Mouse (Mus musculus) adrenal gland, adult 18-20 months (tissue): ENCODE data around the gene Scgb3a1. TPM values are rescaled to one million over a fixed set of nuclear protein-coding genes. Genes with fewer than 3 reads are reported as not detected.

Experiments
- DNase-seq, 2 experiments: peaks; one replicate each; pipeline ENCODE4 v3.0.0; 2021 to 2022; ENCODE audit warnings: low spot score in 2 of 2
- total RNA-seq, 2 experiments: library from RNA; stranded (reverse); gene quantifications; 1 replicate in 1 of 2; 2 replicates in 1 of 2; pipeline ENCODE4 v1.2.3; 2021

Scgb3a1 gene
- total RNA-seq, 2 experiments from 2014 or later: not detected

DNA sequence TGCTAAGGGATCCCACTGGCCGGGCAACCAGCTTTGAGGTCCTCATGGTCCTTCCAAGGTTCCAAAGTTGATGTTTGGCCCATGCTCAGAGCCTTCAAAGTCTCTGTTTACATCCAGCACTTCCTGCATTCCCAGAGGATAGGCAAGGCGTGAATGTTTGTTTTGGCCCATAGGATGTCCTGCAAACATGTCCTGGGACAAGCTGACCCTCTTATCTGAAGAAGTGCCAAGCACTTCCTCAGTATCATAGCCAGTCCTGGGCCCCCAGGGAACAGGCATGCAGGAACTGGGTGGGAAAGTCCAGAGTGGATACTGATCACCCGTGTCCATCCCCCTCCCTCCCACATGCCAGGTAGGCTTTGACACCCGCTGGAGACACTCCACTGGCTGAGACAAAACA lies 5.3 kb upstream of the Scgb3a1 start:
- no peak for DNase-seq

DNA sequence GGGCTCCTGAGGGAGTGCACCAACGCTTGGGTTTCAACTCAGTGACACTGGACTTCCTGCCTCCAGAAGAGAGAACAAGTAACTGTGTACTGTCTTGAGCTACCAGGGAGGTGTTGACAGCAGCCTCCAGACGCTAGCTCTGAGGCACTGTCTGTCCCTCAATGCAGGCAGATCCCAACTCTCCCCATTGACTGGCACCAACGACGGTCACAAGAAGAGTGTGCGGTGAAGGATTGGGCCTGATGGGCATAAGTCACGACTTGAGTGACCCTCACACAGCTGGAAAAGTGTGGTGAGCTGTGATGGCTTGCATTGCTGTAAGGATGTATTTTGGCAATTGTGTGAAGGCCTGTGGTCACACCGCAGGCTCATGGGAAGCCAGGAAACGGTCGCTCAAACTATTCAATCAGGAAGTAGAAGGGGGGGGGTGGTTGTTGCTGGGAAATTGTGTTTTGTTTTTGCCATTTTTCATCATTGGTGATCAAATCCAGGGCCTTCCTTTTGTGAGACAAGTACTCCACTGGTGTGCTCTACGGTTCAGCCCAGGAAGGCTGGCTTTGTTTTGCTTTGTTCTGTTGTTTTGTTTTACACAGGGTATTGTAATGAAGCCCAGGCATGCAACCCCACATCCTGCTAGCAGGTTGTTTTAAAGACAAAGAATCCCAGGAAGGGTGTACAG lies 4.5 kb upstream of the Scgb3a1 start:
- no peak for DNase-seq

DNA sequence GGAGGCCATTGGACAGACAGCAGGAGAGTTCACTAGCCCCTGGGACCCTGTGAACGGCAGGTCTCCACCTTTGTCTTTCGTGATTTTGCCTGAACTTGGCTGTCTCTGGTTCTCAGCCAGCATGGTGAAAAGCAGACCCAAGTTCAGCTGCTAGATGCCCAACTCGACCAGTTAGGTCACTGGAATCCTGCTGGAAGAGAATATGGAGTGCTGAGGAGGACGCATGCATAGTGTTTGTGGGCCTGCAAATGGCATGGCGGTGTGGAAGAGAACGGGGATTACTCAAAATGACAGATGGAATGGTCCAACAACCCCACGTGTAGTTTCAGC lies 4.0 kb upstream of the Scgb3a1 start:
- DNase-seq: no peak

- DNase-seq: no peak
These were observed 1.1 kb upstream of the Scgb3a1 start for GRCm38 (mm10) chr11:49662292-49662780.

- no peak for DNase-seq
These were observed 1.1 kb downstream of the Scgb3a1 start for GRCm38 (mm10) chr11:49664262-49665140.

- no peak for DNase-seq
These were observed 2.1 kb downstream of the Scgb3a1 start for GRCm38 (mm10) chr11:49665462-49665861.

GRCm38 (mm10) chr11:49673433-49673832 lies 10.0 kb downstream of the Scgb3a1 start:
- no peak for DNase-seq

DNA sequence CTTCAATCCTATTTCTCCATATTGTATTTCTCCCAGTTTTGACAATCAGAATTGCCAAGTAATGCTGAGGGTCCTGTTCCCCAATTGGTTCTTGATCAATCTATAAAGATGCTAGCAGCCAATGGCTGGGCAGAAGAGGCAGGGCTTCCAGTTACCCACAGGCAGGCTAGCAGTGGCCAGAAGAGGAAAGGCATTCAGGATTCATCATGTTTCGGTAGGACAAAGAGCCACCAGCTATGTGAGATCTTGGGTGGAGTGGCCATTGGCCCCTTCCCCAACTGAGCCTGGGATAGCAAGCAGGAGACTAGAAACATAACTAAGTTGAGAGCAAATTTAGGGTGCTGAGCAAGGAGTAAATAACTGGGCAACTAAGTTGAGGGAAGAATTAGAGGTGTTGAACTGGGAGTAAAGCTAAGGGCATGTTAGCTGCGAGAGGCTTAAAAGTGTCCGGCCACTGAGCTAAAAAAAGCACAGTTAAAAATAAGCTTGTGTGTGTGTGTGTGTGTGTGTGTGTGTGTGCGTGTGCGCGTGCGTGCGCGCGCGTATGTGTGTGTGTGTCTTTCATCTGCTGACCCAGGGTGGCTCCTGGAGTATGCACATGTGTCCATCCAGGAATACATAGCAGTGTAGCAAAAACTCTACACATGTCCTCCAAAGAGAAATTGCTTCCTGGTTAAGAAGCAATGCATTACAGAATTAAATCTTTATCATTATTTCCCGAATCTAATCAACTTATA lies 21.0 kb downstream of the Scgb3a1 start:
- DNase-seq: no peak

DNA sequence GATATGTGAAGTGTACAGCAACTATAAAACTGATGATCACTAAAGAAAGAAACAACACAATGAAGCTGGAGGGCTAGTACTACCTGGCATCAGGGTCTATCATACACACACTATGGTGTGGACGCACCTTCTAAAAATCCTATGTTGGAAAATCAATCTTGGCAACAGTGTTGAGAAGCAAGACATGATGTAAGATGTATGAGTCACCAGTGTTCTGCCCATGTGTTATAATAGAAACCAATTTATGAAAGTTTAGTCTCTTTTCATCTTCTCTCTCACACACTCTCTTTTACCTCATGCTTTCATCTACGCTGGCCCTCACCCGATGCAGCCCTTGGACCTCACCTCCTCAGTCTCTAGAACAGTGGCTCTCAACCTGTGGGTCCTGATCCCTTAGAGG lies 31.6 kb downstream of the Scgb3a1 start:
- DNase-seq: no peak

DNA sequence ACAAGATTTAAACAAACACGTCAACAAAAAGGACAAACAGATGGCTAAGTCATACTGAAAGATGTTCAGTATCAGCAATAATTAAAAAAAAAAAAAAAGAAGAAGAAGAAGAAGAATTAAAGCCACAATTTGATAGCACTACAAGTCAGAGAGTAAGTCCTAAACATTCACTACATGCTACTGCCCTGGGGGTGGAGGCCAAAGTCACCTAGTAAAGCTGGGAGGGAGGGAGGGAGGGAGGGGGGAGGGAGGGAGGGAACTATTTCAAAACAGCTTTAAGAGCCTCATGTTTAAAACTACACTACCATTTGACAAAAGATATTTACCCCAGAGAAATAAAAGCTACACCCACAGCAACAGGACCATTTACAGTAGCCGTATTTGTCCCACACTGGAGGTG lies 32.3 kb downstream of the Scgb3a1 start:
- no peak for DNase-seq

GRCm38 (mm10) chr11:49696472-49696871 lies 33.1 kb downstream of the Scgb3a1 start:
- no peak for DNase-seq

GRCm38 (mm10) chr11:49697779-49698178 lies 34.4 kb downstream of the Scgb3a1 start:
- no peak for DNase-seq

DNA sequence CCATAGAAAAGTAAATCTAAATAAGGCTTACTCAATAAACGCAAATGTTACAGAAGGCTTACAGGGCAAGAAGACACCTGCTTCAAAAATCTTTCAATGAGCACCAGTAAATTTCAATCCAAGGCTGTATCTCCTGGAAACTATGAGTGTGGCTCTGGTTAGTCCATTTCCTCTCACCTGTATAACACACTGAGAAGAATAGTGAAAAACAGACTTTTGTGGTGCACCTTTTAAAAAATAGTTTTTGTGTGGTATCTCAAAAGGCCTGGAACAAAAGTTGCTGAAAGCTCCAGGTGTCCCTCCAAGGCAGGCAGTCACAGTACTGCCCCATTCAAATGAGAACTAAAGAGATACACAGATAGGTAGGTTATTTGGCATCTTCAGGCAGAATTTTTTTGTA lies 35.7 kb downstream of the Scgb3a1 start:
- no peak for DNase-seq

GRCm38 (mm10) chr11:49702014-49702413 lies 38.6 kb downstream of the Scgb3a1 start:
- no peak for DNase-seq

DNA sequence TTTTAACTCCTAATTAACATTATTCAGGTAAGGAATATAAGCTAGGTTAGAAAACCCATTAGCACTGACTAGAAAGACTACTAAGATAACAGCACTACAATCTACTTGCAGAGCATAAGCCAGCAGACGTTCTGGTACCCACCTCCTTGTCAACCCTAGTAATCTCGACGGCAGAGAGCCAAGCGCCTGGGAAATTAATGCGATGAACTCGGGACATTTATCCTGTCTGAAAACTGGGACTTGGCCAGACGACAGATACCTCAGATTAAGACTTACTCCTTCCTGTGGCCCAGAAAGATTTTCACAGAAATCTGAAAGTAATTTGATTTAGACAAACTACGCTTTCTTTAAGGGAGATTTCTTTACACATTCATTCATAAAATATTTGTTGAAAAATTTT lies 41.4 kb downstream of the Scgb3a1 start:
- DNase-seq: no peak

- no peak for DNase-seq
These were observed 44.4 kb downstream of the Scgb3a1 start for GRCm38 (mm10) chr11:49707834-49708233.

GRCm38 (mm10) chr11:49710664-49711063 lies 47.3 kb downstream of the Scgb3a1 start:
- DNase-seq: no peak

- peak; percentile 32 to 53 for DNase-seq
These were observed 48.7 kb downstream of the Scgb3a1 start for GRCm38 (mm10) chr11:49711981-49712554.

- DNase-seq: peak; percentile 95 to 96
These were observed 49.3 kb downstream of the Scgb3a1 start, which contains the start of gene Cnot6 for GRCm38 (mm10) chr11:49712555-49713335. Gene Cnot6 (minus strand): TSS chr11:49712723.
